Mouse (Mus musculus): Measurements from ENCODE around the gene Gm42421.

GRCm38 (mm10) chr5:143975631-143975933, 47.6 kb downstream of the Gm42421 start:
- TF ChIP-seq EP300 (IDR thresholded peaks at IDR 0.05; ENCODE audit: low read depth) (no peak), CTCF (IDR thresholded peaks at IDR 0.05; ENCODE audit: low read depth) (no peak)

Data from liver, embryonic 14.5 days (tissue).